Mouse (Mus musculus) olfactory bulb, adult 2 months (tissue): ENCODE data around the gene Slc44a4.
"Not testable (repeated sequence)": the region's sequence is repeated elsewhere in the genome, so short reads cannot be mapped to it uniquely, and the experiment has no call there.

ENCODE experiments used
- CTCF ChIP-seq: fragments of 200-500 bp; IDR thresholded peaks from 2 replicates; pipeline ENCODE4 v1.5.1; 2012; ENCODE audit warnings: low read depth, mild to moderate bottlenecking, low read length, moderate library complexity; ENCODE audit not compliant: insufficient read depth
- POLR2A ChIP-seq: fragments of 200-500 bp; IDR thresholded peaks from 2 replicates; pipeline ENCODE4 v1.6.1; 2012; ENCODE audit warnings: mild to moderate bottlenecking, low read depth, low read length, moderate library complexity; ENCODE audit not compliant: insufficient read depth

- TF ChIP-seq CTCF = not testable (repeated sequence)
- peak; percentile 47 for TF ChIP-seq POLR2A
These were observed 45.0 kb downstream of the Slc44a4 start, which contains the start of gene Hspa1b for GRCm38 (mm10) chr17:34959130-34959778.
